9 mouse cellular contexts compared by ENCODE assay signal in the genomic region with DNA sequence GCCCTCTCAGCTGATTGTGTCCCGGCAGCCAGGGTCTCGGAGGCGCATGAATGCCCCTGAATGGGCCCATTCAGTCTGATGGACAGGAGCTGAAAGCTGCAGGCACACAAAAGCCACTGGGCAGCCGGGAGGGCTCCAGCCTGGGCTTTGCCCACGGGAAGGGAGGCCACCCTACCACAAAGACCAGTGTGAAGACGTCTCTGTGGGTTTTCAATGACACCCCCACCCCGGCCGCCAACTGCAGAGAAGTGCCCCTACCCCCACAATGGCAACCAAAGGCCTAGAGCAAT. TPM values are rescaled to one million over a fixed set of nuclear protein-coding genes. Genes with fewer than 3 reads are reported as not detected.
DNase-seq lines count a peak whose midpoint lies in the region; ATAC-seq lines count a peak whose summit lies in the region.
"Had no signal": no experiment of that assay in that cellular context is flagged by ENCODE, and none has a peak within 500 bp of the region (broad histone marks: within the 10 kb centered on the region; RNA-seq: fewer than 3 reads in every experiment).

No protein-coding gene starts in this region.

- no peak for DNase-seq in kidney, adult 8-10 months
- peak; percentile 86 for DNase-seq in forebrain, embryonic 14.5 days (ENCODE audit: low spot score)
- peak; percentile 11 to 19 for DNase-seq in left cerebral cortex, adult 9 months (ENCODE audit: low spot score in 2 of 2)
- no peak for DNase-seq in gastrocnemius, postnatal 25 days
- no peak for DNase-seq in kidney, adult 18-20 months
- DNase-seq in gastrocnemius, postnatal 36 days, result no peak
- DNase-seq: liver, postnatal 0 days had no signal

- 40% methylated on average over 8 of the region's 8 CpGs for WGBS in kidney, embryonic 15.5 days
- under 1% methylated on average over 8 of the region's 8 CpGs for WGBS in forebrain, embryonic 14.5 days
- 14% methylated on average over 8 of the region's 8 CpGs for WGBS in neural tube, embryonic 15.5 days

- 0 out of 2 replicates have a peak overlapping the region, but pooled peaks have one; percentile 6 for H3K27ac ChIP-seq in kidney, embryonic 15.5 days
- peak overlapping the region; percentile 65; the same call in 1 of the 2 replicates for H3K27ac ChIP-seq in forebrain, embryonic 14.5 days (ENCODE audit: low read depth, low read length)
- H3K27ac ChIP-seq in neural tube, embryonic 15.5 days (replicated peaks), result peak overlapping the region; percentile 67

- no peak overlapping the region for H3K4me3 ChIP-seq in kidney, embryonic 15.5 days (replicated peaks)
- no peak overlapping the region for H3K4me3 ChIP-seq in forebrain, embryonic 14.5 days (ENCODE audit: low read depth, low read length)
- no peak overlapping the region for H3K4me3 ChIP-seq in neural tube, embryonic 15.5 days (replicated peaks)

- intact Hi-C loops in gastrocnemius, postnatal 36 days (cut with DNase I), result no loop called here

- H3K9ac ChIP-seq in kidney, embryonic 15.5 days, result no peak overlapping the region
- H3K9ac ChIP-seq in forebrain, embryonic 14.5 days (ENCODE audit: low read length), result peak overlapping the region; percentile 8; the same call in 1 of the 2 replicates
- H3K9ac ChIP-seq in neural tube, embryonic 15.5 days (replicated peaks), result no peak overlapping the region
- H3K9ac ChIP-seq: liver, postnatal 0 days had no signal

- no peaks in the 10 kb centered on the region for H3K27me3 ChIP-seq in kidney, embryonic 15.5 days
- no peaks in the 10 kb centered on the region for H3K27me3 ChIP-seq in forebrain, embryonic 14.5 days (replicated peaks; ENCODE audit: control insufficient read depth, insufficient read depth, low read length)
- H3K27me3 ChIP-seq in neural tube, embryonic 15.5 days (replicated peaks), result no peaks in the 10 kb centered on the region

- H3K4me2 ChIP-seq in kidney, embryonic 15.5 days, result no peak overlapping the region
- peak overlapping the region; percentile 26; the same call in 1 of the 2 replicates for H3K4me2 ChIP-seq in forebrain, embryonic 14.5 days (ENCODE audit: low read length)
- H3K4me2 ChIP-seq in neural tube, embryonic 15.5 days, result 0 out of 2 replicates have a peak overlapping the region, but pooled peaks have one; percentile 0

- H3K9me3 ChIP-seq in kidney, embryonic 15.5 days (replicated peaks), result no peaks in the 10 kb centered on the region
- no peaks in the 10 kb centered on the region for H3K9me3 ChIP-seq in forebrain, embryonic 14.5 days (replicated peaks; ENCODE audit: control insufficient read depth, low read length)
- no peaks in the 10 kb centered on the region for H3K9me3 ChIP-seq in neural tube, embryonic 15.5 days (replicated peaks)

- 0 out of 2 replicates have a peak, but pooled peaks cover 6% of the 10 kb centered on the region for H3K36me3 ChIP-seq in kidney, embryonic 15.5 days
- H3K36me3 ChIP-seq in forebrain, embryonic 14.5 days (ENCODE audit: control insufficient read depth, insufficient read depth, low read length), result no peaks in the 10 kb centered on the region
- H3K36me3 ChIP-seq in neural tube, embryonic 15.5 days, result no peaks in the 10 kb centered on the region

- no peak for ATAC-seq in kidney, embryonic 15.5 days (replicated peaks; ENCODE audit: low FRiP score)
- peak; percentile 91 for ATAC-seq in forebrain, embryonic 14.5 days
- ATAC-seq in neural tube, embryonic 15.5 days (ENCODE audit: low FRiP score), result peak; percentile 79
- ATAC-seq: liver, postnatal 0 days had no signal

- peaks cover 52% of the 10 kb centered on the region for H3K4me1 ChIP-seq in kidney, embryonic 15.5 days
- H3K4me1 ChIP-seq in forebrain, embryonic 14.5 days (ENCODE audit: control insufficient read depth, insufficient read depth, low read length), result peaks cover 35% of the 10 kb centered on the region
- peaks cover 36% of the 10 kb centered on the region for H3K4me1 ChIP-seq in neural tube, embryonic 15.5 days

RNA-seq across cellular contexts. Expression of a gene that starts 58.5 kb away (rescaled TPM):
- polyA plus RNA-seq in kidney, embryonic 15.5 days (2015; fragmentation: Nextera tagmentation; extraction: Ambion mirVana), result 35.2 and 38.2 TPM in 2 replicates
- 6.8 and 6.9 TPM in 2 replicates for polyA plus RNA-seq in forebrain, embryonic 14.5 days (2014; fragmentation: Nextera tagmentation; extraction: Ambion mirVana)
- polyA plus RNA-seq in neural tube, embryonic 15.5 days (2015; fragmentation: Nextera tagmentation; extraction: Ambion mirVana), result 7.0 and 9.8 TPM in 2 replicates
- total RNA-seq in gastrocnemius, postnatal 25 days (2021), result 1 to 10 TPM; 4.8 to 5.8 TPM
- total RNA-seq in gastrocnemius, postnatal 36 days (2021), result 1 to 10 TPM; 4.0 to 5.7 TPM

Comparison
In these comparisons a context has a peak if more than half of its experiments do, and no peak if none do; other contexts are left out.
1. H3K27ac ChIP-seq: peak in every context shown above with its lines; median percentile 67 in neural tube, embryonic 15.5 days; 65 in forebrain, embryonic 14.5 days; 6 in kidney, embryonic 15.5 days.
2. DNase-seq: peak in forebrain, embryonic 14.5 days (single experiment) and left cerebral cortex, adult 9 months (2 of 2); none in kidney, adult 8-10 months (0 of 2), gastrocnemius, postnatal 25 days (single experiment), kidney, adult 18-20 months (single experiment) and gastrocnemius, postnatal 36 days (0 of 2).